Mouse (Mus musculus): ENCODE measurements around the gene Mars. TPM values are rescaled to one million over a fixed set of nuclear protein-coding genes. Genes with fewer than 3 reads are reported as not detected.

The Mars gene
- polyA plus RNA-seq, 1 experiment, result 65.8 TPM

DNA sequence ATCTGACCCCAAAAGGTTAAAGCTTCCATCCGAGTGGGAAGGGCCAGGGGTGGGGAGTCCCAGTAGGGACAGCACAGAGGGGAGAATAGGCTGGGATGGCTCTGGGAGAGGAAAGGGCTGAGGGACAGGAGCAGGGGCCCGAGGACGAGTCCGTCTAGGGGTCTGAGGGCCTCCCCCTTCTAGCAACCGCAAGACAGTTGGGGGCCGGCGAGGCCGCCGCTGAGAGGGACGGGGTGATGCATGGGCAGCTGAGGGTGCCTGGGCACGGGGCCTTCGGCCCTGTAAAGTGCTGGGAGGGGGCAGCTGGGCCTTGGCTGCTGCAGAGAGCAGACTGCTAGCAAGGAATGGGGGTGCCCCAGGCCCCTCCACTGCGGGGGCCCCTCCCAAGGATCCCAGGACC, 25.9 kb downstream of the Mars start:
- Histone ChIP-seq H3K4me3 (ENCODE audit: control insufficient read depth, insufficient read depth, low read length) (no peak overlapping the region), H3K27ac (ENCODE audit: control insufficient read depth, insufficient read depth, low read length) (no peak overlapping the region), H3K4me1 (replicated peaks; ENCODE audit: control insufficient read depth, insufficient read depth, low read length) (peaks cover 22% of the 10 kb centered on the region), H3K36me3 (ENCODE audit: control insufficient read depth, insufficient read depth, low read length) (peaks cover 52% of the 10 kb centered on the region), H3K27me3 (ENCODE audit: control insufficient read depth, insufficient read depth, low read length) (no peaks in the 10 kb centered on the region)
- 97% methylated on average over 12 of the region's 13 CpGs for WGBS
- TF ChIP-seq CTCF (IDR thresholded peaks at IDR 0.05; ENCODE audit: borderline replicate concordance, control insufficient read depth, extremely low read depth, insufficient read depth, low read length, poor library complexity) (no peak), POLR2A (IDR thresholded peaks at IDR 0.05; ENCODE audit: control insufficient read depth, extremely low read depth, insufficient read depth, low read length, poor library complexity) (no peak)
- no peak for DNase-seq

- peaks cover 22% of the 10 kb centered on the region for H3K4me1 ChIP-seq (replicated peaks; ENCODE audit: control insufficient read depth, insufficient read depth, low read length)
- TF ChIP-seq POLR2A (IDR thresholded peaks at IDR 0.05; ENCODE audit: control insufficient read depth, extremely low read depth, insufficient read depth, low read length, poor library complexity), result no peak
- TF ChIP-seq CTCF (IDR thresholded peaks at IDR 0.05; ENCODE audit: borderline replicate concordance, control insufficient read depth, extremely low read depth, insufficient read depth, low read length, poor library complexity), result no peak
- WGBS, result 90% methylated on average over 11 of the region's 11 CpGs
- no peak overlapping the region for H3K27ac ChIP-seq (ENCODE audit: control insufficient read depth, insufficient read depth, low read length)
- H3K27me3 ChIP-seq (ENCODE audit: control insufficient read depth, insufficient read depth, low read length), result no peaks in the 10 kb centered on the region
- peaks cover 59% of the 10 kb centered on the region for H3K36me3 ChIP-seq (ENCODE audit: control insufficient read depth, insufficient read depth, low read length)
- no peak overlapping the region for H3K4me3 ChIP-seq (ENCODE audit: control insufficient read depth, insufficient read depth, low read length)
- no peak for DNase-seq
Measured at GRCm38 (mm10) chr10:127284724-127285500, 26.7 kb downstream of the Mars start.

DNA sequence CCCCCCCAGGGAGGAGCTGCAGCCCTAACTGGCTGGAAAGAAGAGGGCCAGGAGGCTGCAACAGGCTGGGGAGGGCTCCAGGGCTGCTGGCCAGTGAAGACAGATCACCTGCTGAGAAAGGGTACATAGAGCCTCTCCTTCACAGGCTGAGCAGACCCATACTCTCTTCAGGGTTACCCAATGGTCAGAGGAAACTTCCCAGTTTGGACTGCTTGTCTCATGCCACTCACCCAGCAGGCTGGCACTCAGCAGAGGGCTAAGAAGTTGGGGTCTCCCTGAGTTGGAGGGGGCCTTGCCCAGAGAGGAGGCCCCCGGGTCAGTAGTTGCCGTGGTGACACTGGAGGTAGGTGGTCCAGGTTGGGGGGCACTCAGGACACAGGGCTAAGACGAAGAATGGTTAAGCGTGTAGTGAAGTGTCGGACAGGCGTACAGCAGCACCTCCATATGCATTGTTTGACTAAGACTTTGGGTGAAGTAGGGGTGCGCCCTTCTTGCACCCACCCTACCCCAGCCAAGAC, 27.4 kb downstream of the Mars start:
- H3K27ac ChIP-seq (ENCODE audit: control insufficient read depth, insufficient read depth, low read length), result no peak overlapping the region
- 97% methylated on average over 7 of the region's 7 CpGs for WGBS
- H3K4me3 ChIP-seq (ENCODE audit: control insufficient read depth, insufficient read depth, low read length), result no peak overlapping the region
- H3K36me3 ChIP-seq (ENCODE audit: control insufficient read depth, insufficient read depth, low read length), result peaks cover 60% of the 10 kb centered on the region
- no peaks in the 10 kb centered on the region for H3K27me3 ChIP-seq (ENCODE audit: control insufficient read depth, insufficient read depth, low read length)
- peaks cover 16% of the 10 kb centered on the region for H3K4me1 ChIP-seq (replicated peaks; ENCODE audit: control insufficient read depth, insufficient read depth, low read length)
- DNase-seq, result no peak
- TF ChIP-seq POLR2A (IDR thresholded peaks at IDR 0.05; ENCODE audit: control insufficient read depth, extremely low read depth, insufficient read depth, low read length, poor library complexity), result no peak
- no peak for TF ChIP-seq CTCF (IDR thresholded peaks at IDR 0.05; ENCODE audit: borderline replicate concordance, control insufficient read depth, extremely low read depth, insufficient read depth, low read length, poor library complexity)

- WGBS, result 90% methylated on average over 13 of the region's 13 CpGs
- Histone ChIP-seq H3K36me3 (ENCODE audit: control insufficient read depth, insufficient read depth, low read length) (peaks cover 60% of the 10 kb centered on the region), H3K4me1 (replicated peaks; ENCODE audit: control insufficient read depth, insufficient read depth, low read length) (peaks cover 10% of the 10 kb centered on the region), H3K4me3 (ENCODE audit: control insufficient read depth, insufficient read depth, low read length) (no peak overlapping the region), H3K27me3 (ENCODE audit: control insufficient read depth, insufficient read depth, low read length) (no peaks in the 10 kb centered on the region), H3K27ac (ENCODE audit: control insufficient read depth, insufficient read depth, low read length) (no peak overlapping the region)
- TF ChIP-seq POLR2A (IDR thresholded peaks at IDR 0.05; ENCODE audit: control insufficient read depth, extremely low read depth, insufficient read depth, low read length, poor library complexity) (no peak), CTCF (IDR thresholded peaks at IDR 0.05; ENCODE audit: borderline replicate concordance, control insufficient read depth, extremely low read depth, insufficient read depth, low read length, poor library complexity) (no peak)
- DNase-seq, result no peak
Measured at GRCm38 (mm10) chr10:127282620-127283215, 28.9 kb downstream of the Mars start.

DNA sequence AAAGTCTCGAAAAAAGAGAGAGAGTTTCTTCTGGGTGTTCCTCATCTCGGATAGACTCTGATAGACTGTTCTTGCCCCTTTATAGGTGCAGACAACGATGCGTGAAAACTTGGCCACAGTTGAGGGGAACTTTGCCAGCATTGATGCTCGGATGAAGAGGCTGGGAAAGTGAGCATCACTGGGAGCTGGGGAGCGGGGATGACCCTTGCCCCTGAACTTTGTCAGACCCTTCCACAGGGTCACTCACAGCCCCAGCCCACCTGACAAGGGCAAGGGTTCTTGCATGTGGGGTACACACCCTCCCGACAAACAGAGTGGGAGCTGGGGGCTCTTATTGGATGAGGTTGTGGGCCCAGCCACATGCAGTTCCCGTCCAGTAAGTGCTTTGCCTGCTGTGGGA, 30.3 kb downstream of the Mars start:
- H3K4me1 ChIP-seq (replicated peaks; ENCODE audit: control insufficient read depth, insufficient read depth, low read length), result no peaks in the 10 kb centered on the region
- WGBS, result 97% methylated on average over 8 of the region's 8 CpGs
- DNase-seq, result no peak
- H3K36me3 ChIP-seq (ENCODE audit: control insufficient read depth, insufficient read depth, low read length), result peaks cover 67% of the 10 kb centered on the region
- no peak overlapping the region for H3K4me3 ChIP-seq (ENCODE audit: control insufficient read depth, insufficient read depth, low read length)
- no peaks in the 10 kb centered on the region; the same call in 1 of the 2 replicates for H3K27me3 ChIP-seq (ENCODE audit: control insufficient read depth, insufficient read depth, low read length)
- H3K27ac ChIP-seq (ENCODE audit: control insufficient read depth, insufficient read depth, low read length), result no peak overlapping the region
- no peak for TF ChIP-seq POLR2A (IDR thresholded peaks at IDR 0.05; ENCODE audit: control insufficient read depth, extremely low read depth, insufficient read depth, low read length, poor library complexity)
- no peak for TF ChIP-seq CTCF (IDR thresholded peaks at IDR 0.05; ENCODE audit: borderline replicate concordance, control insufficient read depth, extremely low read depth, insufficient read depth, low read length, poor library complexity)

DNA sequence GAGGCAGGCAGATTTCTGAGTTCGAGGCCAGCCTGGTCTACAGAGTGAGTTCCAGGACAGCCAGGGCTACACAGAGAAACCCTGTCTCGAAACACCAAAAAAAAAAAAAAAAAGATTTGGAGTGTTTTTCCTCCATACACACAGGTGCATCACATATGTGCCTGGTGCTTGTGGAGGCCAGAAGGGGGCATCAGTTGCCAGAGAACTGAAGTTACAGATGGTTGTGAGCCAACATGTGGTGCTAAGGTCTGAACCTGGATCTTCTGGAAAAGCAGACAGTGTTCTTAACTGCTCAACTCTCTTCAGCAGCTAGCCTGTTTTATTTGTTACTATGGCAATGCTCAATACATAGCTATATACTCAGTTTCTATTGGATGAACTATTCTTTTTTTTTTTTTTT, 31.9 kb downstream of the Mars start:
- no peaks in the 10 kb centered on the region; the same call in 1 of the 2 replicates for H3K27me3 ChIP-seq (ENCODE audit: control insufficient read depth, insufficient read depth, low read length)
- TF ChIP-seq CTCF (IDR thresholded peaks at IDR 0.05; ENCODE audit: borderline replicate concordance, control insufficient read depth, extremely low read depth, insufficient read depth, low read length, poor library complexity) (no peak), POLR2A (IDR thresholded peaks at IDR 0.05; ENCODE audit: control insufficient read depth, extremely low read depth, insufficient read depth, low read length, poor library complexity) (no peak)
- no peak for DNase-seq
- WGBS, result 89% methylated on average over 2 of the region's 2 CpGs
- H3K4me3 ChIP-seq (ENCODE audit: control insufficient read depth, insufficient read depth, low read length), result no peak overlapping the region
- H3K36me3 ChIP-seq (ENCODE audit: control insufficient read depth, insufficient read depth, low read length), result peaks cover 66% of the 10 kb centered on the region
- no peaks in the 10 kb centered on the region for H3K4me1 ChIP-seq (replicated peaks; ENCODE audit: control insufficient read depth, insufficient read depth, low read length)
- no peak overlapping the region for H3K27ac ChIP-seq (ENCODE audit: control insufficient read depth, insufficient read depth, low read length)

Data from thymus, adult 2 months (tissue).